Mouse (Mus musculus) activated CD4-positive, CD25-positive, alpha-beta regulatory T cell, adult 4 months (primary cell): ENCODE data around the gene Ms4a3. TPM values are rescaled to one million over a fixed set of nuclear protein-coding genes. Genes with fewer than 3 reads are reported as not detected.
A peak's percentile ranks its signal among the peaks of the same experiment; 100 is the strongest.

Experiments used
- ATAC-seq: one replicate; pipeline ENCODE4 v1.8.0; 2017
- polyA plus RNA-seq, 2 experiments: library from polyadenylated mRNA; unstranded; fragments of 100-300 nt; shearing (Covaris generic); gene quantifications; one replicate each; pipeline ENCODE4 v1.2.1; 2017

Gene Ms4a3
- not detected for polyA plus RNA-seq

GRCm38 (mm10) chr19:11640732-11641131, at the start of gene Ms4a3:
TSS of gene Ms4a3 (minus strand) at chr19:11640851.
- ATAC-seq, result no peak

GRCm38 (mm10) chr19:11661562-11661961, 20.9 kb upstream of the Ms4a3 start:
- no peak for ATAC-seq

GRCm38 (mm10) chr19:11660459-11660858, 19.8 kb upstream of the Ms4a3 start, which contains the start of gene Oosp2:
TSS of gene Oosp2 (minus strand) at chr19:11660559.
- no peak for ATAC-seq

GRCm38 (mm10) chr19:11659142-11659541, 18.5 kb upstream of the Ms4a3 start:
- ATAC-seq, result no peak

- no peak for ATAC-seq
Measured at GRCm38 (mm10) chr19:11649564-11649963, 8.9 kb upstream of the Ms4a3 start.

GRCm38 (mm10) chr19:11646166-11646565, 5.5 kb upstream of the Ms4a3 start:
- ATAC-seq, result no peak

GRCm38 (mm10) chr19:11639038-11639437, 1.6 kb downstream of the Ms4a3 start:
- no peak for ATAC-seq

- no peak for ATAC-seq
Measured at GRCm38 (mm10) chr19:11635572-11635971, 5.1 kb downstream of the Ms4a3 start.

GRCm38 (mm10) chr19:11634330-11634729, 6.3 kb downstream of the Ms4a3 start:
- ATAC-seq, result no peak

GRCm38 (mm10) chr19:11633732-11634131, 6.9 kb downstream of the Ms4a3 start:
- no peak for ATAC-seq

GRCm38 (mm10) chr19:11625231-11625630, 15.4 kb downstream of the Ms4a3 start:
- no peak for ATAC-seq

- no peak for ATAC-seq
Measured at GRCm38 (mm10) chr19:11624800-11625199, 15.9 kb downstream of the Ms4a3 start.

- no peak for ATAC-seq
Measured at GRCm38 (mm10) chr19:11623551-11623950, 17.1 kb downstream of the Ms4a3 start, which contains the start of gene Ms4a2. TSS of gene Ms4a2 (minus strand) at chr19:11623719.

- ATAC-seq, result no peak
Measured at GRCm38 (mm10) chr19:11617983-11618382, 22.7 kb downstream of the Ms4a3 start.

GRCm38 (mm10) chr19:11614805-11615204, 25.8 kb downstream of the Ms4a3 start:
- no peak for ATAC-seq

- no peak for ATAC-seq
Measured at GRCm38 (mm10) chr19:11613776-11614443, 26.7 kb downstream of the Ms4a3 start.

GRCm38 (mm10) chr19:11613084-11613483, 27.6 kb downstream of the Ms4a3 start:
- no peak for ATAC-seq

- ATAC-seq, result no peak
Measured at GRCm38 (mm10) chr19:11612293-11612692, 28.4 kb downstream of the Ms4a3 start.

GRCm38 (mm10) chr19:11611541-11611945, 29.1 kb downstream of the Ms4a3 start:
- ATAC-seq, result peak; percentile 49

GRCm38 (mm10) chr19:11608172-11608571, 32.5 kb downstream of the Ms4a3 start:
- no peak for ATAC-seq

GRCm38 (mm10) chr19:11604603-11605002, 36.0 kb downstream of the Ms4a3 start, which contains the start of gene Ms4a6d:
TSS of gene Ms4a6d (minus strand) at chr19:11604849.
- no peak for ATAC-seq

- ATAC-seq, result peak; percentile 89
Measured at GRCm38 (mm10) chr19:11602026-11602425, 38.6 kb downstream of the Ms4a3 start.

GRCm38 (mm10) chr19:11601349-11601748, 39.3 kb downstream of the Ms4a3 start:
- peak; percentile 60 for ATAC-seq

GRCm38 (mm10) chr19:11589891-11590449, 50.7 kb downstream of the Ms4a3 start:
- ATAC-seq, result peak; percentile 30
